Mouse (Mus musculus): ENCODE results near the gene Cyth1. TPM values are rescaled to one million over a fixed set of nuclear protein-coding genes. Genes with fewer than 3 reads are reported as not detected.
A peak's percentile ranks its signal among the peaks of the same experiment; 100 is the strongest.

The Cyth1 gene
- 8.3 and 9.3 TPM in 2 replicates for polyA plus RNA-seq (2014; fragmentation: Nextera tagmentation; extraction: Ambion mirVana)

DNA sequence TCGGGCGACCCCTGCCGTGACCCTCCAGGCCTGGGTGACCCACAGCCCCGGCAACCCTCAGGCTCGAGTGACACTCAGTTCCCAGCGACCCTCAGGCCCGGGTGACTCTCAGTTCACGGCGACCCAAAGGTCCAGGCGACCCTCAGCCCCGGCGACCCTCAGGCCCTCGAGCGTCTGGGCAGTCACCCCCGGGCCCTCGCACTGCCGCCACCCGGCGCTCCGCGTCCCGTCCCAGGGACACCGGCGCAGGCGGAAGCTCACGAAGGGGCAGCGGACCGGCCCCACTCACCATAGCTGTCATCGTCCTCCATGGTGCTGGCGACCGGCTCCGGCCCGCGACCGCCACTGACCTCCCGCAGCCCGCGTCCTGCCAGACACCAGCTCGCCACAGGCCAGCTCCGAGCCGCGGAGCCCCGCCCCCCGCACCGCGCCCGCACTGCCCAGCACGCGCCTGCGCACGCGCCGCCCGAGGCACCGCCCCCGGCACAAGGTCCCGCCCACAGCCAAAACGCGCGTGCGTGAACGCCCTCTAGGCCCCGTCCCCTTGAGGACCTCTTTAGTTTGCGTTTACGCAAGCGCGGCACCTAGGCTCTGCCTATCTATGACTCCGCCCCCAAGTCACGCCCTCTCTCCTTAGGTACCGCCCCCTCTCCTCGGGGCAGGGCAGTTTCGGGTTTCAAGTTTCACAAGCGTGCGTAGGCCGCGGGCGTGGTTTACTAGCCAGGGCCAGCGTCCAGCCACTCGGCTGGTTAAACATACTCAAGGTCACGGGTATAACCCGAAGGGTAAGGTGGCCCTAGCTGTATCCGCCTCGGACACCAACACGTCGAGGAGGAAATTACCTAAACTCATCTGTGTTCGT, at the start of gene Cyth1:
TSS of gene Cyth1 (minus strand) at position 443 of the 862 bp plus-strand sequence.
- DNase-seq (ENCODE audit: low spot score), result peak; percentile 99
- peak within 1 kb of the TSS; percentile 93 for H3K4me2 ChIP-seq (ENCODE audit: low read length)
- WGBS, result under 1% methylated on average over 85 of the region's 86 CpGs
- H3K36me3 ChIP-seq (ENCODE audit: control insufficient read depth, insufficient read depth, low read length), result no peaks in the 10 kb centered on the region
- peak; percentile 92 for ATAC-seq (replicated peaks; ENCODE audit: low FRiP score, low TSS enrichment, low read depth)
- peaks cover 22% of the 10 kb centered on the region for H3K4me1 ChIP-seq (replicated peaks; ENCODE audit: control insufficient read depth, insufficient read depth, low read length)
- peak within 1 kb of the TSS; percentile 79 for H3K27ac ChIP-seq (ENCODE audit: low read depth)
- no peaks in the 10 kb centered on the region for H3K9me3 ChIP-seq (ENCODE audit: control insufficient read depth, low read length)
- H3K9ac ChIP-seq (ENCODE audit: low read length), result peak within 1 kb of the TSS; percentile 79
- no peaks in the 10 kb centered on the region for H3K27me3 ChIP-seq (replicated peaks; ENCODE audit: control insufficient read depth, insufficient read depth, low read length)
- H3K4me3 ChIP-seq (ENCODE audit: low read depth, low read length), result peak within 1 kb of the TSS; percentile 80

DNA sequence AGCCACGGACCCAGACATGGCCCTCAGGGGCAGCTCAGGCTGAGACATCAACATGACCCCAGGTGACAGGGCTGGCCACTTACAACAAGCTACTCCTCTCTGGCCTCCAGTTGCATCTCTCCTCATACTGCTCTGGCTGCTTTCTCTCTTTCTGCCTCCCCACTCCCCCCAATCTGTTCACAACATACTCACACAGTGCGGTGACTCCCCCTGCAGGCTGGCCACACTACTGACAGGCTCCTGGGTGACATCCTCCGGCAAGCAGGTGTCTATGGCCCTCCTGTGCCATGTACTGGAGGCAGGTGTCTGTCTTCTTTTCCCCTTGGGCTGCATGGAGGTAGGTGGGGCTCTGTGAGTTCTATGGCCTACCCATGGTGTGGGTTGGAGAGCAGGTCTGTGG, 49.6 kb upstream of the Cyth1 start:
- no peak for DNase-seq (ENCODE audit: low spot score)
- 83% methylated on average over 3 of the region's 3 CpGs for WGBS

DNA sequence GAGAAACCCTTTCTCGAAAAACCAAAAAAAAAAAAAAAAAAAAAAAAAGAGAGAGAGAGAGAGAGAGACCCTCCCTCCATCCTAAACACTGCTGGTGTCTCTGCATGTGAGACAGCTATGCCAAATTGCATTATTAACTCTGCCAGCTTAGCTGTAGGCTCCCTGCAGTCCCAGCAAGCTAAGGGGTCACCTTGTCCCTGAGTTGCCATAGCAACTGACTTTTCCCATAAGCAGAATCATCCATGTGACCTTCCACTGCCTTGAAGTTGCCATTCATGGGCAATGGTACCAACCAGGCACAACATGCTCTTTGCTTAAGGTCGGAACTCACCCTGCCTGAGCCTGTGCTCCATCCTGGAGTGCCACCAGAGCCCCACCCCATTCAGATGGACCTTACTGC, 46.6 kb upstream of the Cyth1 start:
- no peaks in the 10 kb centered on the region for H3K9me3 ChIP-seq (ENCODE audit: control insufficient read depth, low read length)
- peaks cover 4% of the 10 kb centered on the region for H3K4me1 ChIP-seq (replicated peaks; ENCODE audit: control insufficient read depth, insufficient read depth, low read length)
- H3K27ac ChIP-seq (ENCODE audit: low read depth), result no peak overlapping the region
- no peak overlapping the region for H3K9ac ChIP-seq (ENCODE audit: low read length)
- DNase-seq (ENCODE audit: low spot score) (no peak), ATAC-seq (replicated peaks; ENCODE audit: low FRiP score, low TSS enrichment, low read depth) (no peak)
- 67% methylated on average over 2 of the region's 2 CpGs for WGBS
- H3K36me3 ChIP-seq (ENCODE audit: control insufficient read depth, insufficient read depth, low read length), result no peaks in the 10 kb centered on the region
- H3K4me3 ChIP-seq (ENCODE audit: low read depth, low read length), result no peak overlapping the region
- no peak overlapping the region for H3K4me2 ChIP-seq (ENCODE audit: low read length)
- H3K27me3 ChIP-seq (replicated peaks; ENCODE audit: control insufficient read depth, insufficient read depth, low read length), result no peaks in the 10 kb centered on the region

More for the DNA sequence above, 49.6 kb upstream of the Cyth1 start:
- no peak for ATAC-seq (replicated peaks; ENCODE audit: low FRiP score, low TSS enrichment, low read depth)
- H3K4me2 ChIP-seq (ENCODE audit: low read length), result no peak overlapping the region
- H3K36me3 ChIP-seq (ENCODE audit: control insufficient read depth, insufficient read depth, low read length), result peaks cover 7% of the 10 kb centered on the region; the same call in 1 of the 2 replicates
- no peaks in the 10 kb centered on the region for H3K9me3 ChIP-seq (ENCODE audit: control insufficient read depth, low read length)
- no peak overlapping the region for H3K9ac ChIP-seq (ENCODE audit: low read length)
- H3K4me1 ChIP-seq (replicated peaks; ENCODE audit: control insufficient read depth, insufficient read depth, low read length), result no peaks in the 10 kb centered on the region
- H3K4me3 ChIP-seq (ENCODE audit: low read depth, low read length), result no peak overlapping the region
- no peak overlapping the region for H3K27ac ChIP-seq (ENCODE audit: low read depth)
- H3K27me3 ChIP-seq (replicated peaks; ENCODE audit: control insufficient read depth, insufficient read depth, low read length), result no peaks in the 10 kb centered on the region

DNA sequence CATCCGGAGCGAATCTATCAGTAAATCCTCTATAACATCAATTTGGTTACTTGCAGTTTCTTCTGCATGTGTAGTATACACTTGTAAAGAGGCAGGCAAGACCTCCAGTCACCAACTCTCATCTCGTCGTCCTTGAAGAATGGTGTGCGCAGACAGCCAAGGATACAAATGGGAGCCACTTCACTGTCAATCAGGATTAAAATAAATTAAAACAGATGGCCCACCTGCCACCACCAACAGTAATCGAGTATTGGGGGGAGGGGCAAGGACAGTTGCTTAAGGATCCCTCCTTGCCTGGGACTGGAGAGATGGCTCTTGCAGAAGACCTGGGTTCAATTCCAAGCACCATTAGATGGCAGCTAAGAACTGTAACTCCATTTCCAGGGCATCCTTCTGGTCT, 44.3 kb upstream of the Cyth1 start:
- Histone ChIP-seq H3K9me3 (ENCODE audit: control insufficient read depth, low read length) (no peaks in the 10 kb centered on the region), H3K36me3 (ENCODE audit: control insufficient read depth, insufficient read depth, low read length) (no peaks in the 10 kb centered on the region), H3K4me3 (ENCODE audit: low read depth, low read length) (no peak overlapping the region), H3K9ac (ENCODE audit: low read length) (no peak overlapping the region), H3K27ac (ENCODE audit: low read depth) (no peak overlapping the region), H3K27me3 (replicated peaks; ENCODE audit: control insufficient read depth, insufficient read depth, low read length) (no peaks in the 10 kb centered on the region), H3K4me2 (ENCODE audit: low read length) (no peak overlapping the region), H3K4me1 (replicated peaks; ENCODE audit: control insufficient read depth, insufficient read depth, low read length) (peaks cover 18% of the 10 kb centered on the region)
- 71% methylated on average over 6 of the region's 6 CpGs for WGBS
- ATAC-seq (replicated peaks; ENCODE audit: low FRiP score, low TSS enrichment, low read depth) (no peak), DNase-seq (ENCODE audit: low spot score) (no peak)

DNA sequence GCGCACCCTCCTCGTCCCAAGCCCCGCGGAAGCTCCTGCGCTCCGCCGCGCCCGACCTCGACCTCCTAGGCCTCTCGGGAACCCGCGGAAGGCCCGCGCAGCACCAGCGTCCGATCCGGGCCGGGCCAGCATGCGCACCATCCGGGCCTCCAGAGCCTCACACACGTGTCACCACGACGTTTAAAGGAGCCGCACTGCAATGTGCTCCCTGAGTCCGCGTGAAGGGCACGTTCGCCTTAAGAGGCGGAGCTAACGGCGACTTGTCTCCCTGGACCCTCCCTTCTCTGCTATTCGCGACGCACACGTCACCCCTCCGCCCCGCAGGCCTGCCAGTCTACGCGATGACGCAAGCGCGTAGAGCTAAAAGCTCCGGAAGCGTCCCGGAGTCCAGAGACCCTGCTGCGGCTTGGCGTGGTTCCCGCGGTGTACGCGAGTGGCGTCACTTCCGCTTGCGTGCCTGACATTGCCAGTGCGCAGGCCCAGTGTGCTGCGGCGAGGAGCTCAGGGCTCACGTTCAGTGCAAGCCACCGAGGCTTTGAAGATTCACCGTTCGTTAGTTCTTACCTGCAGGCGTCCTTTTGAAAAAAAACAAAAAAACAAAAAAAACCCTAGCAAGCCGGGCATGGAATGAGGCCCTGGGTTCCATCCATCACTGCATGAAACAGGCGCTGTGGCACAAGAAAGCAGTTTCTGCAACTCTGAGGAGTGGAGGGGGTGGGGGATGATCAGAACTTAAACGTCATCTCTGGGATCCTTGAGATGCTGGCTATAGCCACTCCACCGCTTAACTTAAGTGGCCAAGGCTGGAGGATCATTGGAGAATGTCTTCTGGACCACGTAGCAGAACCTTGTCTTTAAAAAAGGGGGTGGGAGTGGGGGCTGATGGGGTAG, 41.9 kb upstream of the Cyth1 start, which contains the start of gene Usp36:
TSS of gene Usp36 (minus strand) at position 246 of the 891 bp plus-strand sequence.
- no peaks in the 10 kb centered on the region for H3K9me3 ChIP-seq (ENCODE audit: control insufficient read depth, low read length)
- ATAC-seq (replicated peaks; ENCODE audit: low FRiP score, low TSS enrichment, low read depth) (peak; percentile 98), DNase-seq (ENCODE audit: low spot score) (peak; percentile 97)
- peaks cover 18% of the 10 kb centered on the region for H3K4me1 ChIP-seq (replicated peaks; ENCODE audit: control insufficient read depth, insufficient read depth, low read length)
- peak within 1 kb of the TSS; percentile 81 for H3K27ac ChIP-seq (ENCODE audit: low read depth)
- WGBS, result 1% methylated on average over 68 of the region's 68 CpGs
- H3K4me3 ChIP-seq (ENCODE audit: low read depth, low read length), result peak within 1 kb of the TSS; percentile 92
- H3K36me3 ChIP-seq (ENCODE audit: control insufficient read depth, insufficient read depth, low read length), result peaks cover 24% of the 10 kb centered on the region
- no peaks in the 10 kb centered on the region for H3K27me3 ChIP-seq (replicated peaks; ENCODE audit: control insufficient read depth, insufficient read depth, low read length)
- H3K4me2 ChIP-seq (ENCODE audit: low read length), result peak within 1 kb of the TSS; percentile 83
- H3K9ac ChIP-seq (ENCODE audit: low read length), result peak within 1 kb of the TSS; percentile 89

DNA sequence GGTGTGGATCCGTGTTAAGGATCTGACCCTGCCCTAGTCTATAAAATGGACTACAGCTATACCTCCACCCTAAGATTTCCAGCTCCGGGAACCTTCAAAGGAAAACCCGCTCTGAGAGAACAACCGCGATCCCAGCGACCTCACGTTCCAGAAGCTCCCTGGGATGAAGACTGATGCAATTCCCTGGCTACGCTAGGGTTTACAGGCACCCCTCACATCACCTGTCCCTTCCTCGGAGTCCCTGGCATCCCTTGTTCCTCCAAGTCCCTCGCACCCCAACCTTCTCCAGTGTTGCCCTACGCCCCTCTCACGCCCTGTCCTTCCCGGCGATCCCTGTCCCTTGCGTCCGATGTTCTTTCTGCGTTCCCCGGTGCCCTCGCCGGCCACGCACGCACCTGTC, 41.2 kb upstream of the Cyth1 start:
- Histone ChIP-seq H3K4me2 (ENCODE audit: low read length) (peak overlapping the region; percentile 74), H3K9me3 (ENCODE audit: control insufficient read depth, low read length) (no peaks in the 10 kb centered on the region), H3K4me3 (ENCODE audit: low read depth, low read length) (peak overlapping the region; percentile 92), H3K27ac (ENCODE audit: low read depth) (peak overlapping the region; percentile 81), H3K36me3 (ENCODE audit: control insufficient read depth, insufficient read depth, low read length) (peaks cover 31% of the 10 kb centered on the region), H3K9ac (ENCODE audit: low read length) (peak overlapping the region; percentile 89), H3K27me3 (replicated peaks; ENCODE audit: control insufficient read depth, insufficient read depth, low read length) (no peaks in the 10 kb centered on the region), H3K4me1 (replicated peaks; ENCODE audit: control insufficient read depth, insufficient read depth, low read length) (peaks cover 18% of the 10 kb centered on the region)
- WGBS, result under 1% methylated on average over 22 of the region's 22 CpGs
- no peak for DNase-seq (ENCODE audit: low spot score)
- ATAC-seq (replicated peaks; ENCODE audit: low FRiP score, low TSS enrichment, low read depth), result peak; percentile 38

DNA sequence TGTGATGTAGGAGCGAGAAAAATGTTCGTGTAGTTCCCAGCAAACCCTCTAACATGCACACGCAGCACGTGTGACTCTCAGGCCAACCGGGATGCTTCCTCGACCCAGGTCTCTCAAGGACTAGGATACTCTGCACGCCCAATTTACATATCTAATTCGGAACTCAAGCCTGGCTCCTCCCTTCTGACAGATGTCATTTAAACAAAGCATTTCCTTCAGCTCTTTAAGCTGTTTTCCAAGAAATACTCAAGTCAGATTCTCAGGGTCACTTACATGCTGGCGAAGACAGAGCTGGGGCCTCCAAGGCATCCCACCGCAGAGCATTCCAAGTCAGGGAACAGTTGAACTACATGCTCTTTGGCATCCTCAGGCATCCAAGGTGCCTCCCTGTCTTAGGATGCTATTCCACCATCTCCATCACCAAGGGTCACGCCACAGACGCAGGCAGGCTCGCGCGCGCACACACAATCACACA, 40.7 kb upstream of the Cyth1 start:
- peak; percentile 66 for DNase-seq (ENCODE audit: low spot score)
- H3K4me1 ChIP-seq (replicated peaks; ENCODE audit: control insufficient read depth, insufficient read depth, low read length), result peaks cover 18% of the 10 kb centered on the region
- H3K4me2 ChIP-seq (ENCODE audit: low read length), result peak overlapping the region; percentile 74
- no peak for ATAC-seq (replicated peaks; ENCODE audit: low FRiP score, low TSS enrichment, low read depth)
- H3K4me3 ChIP-seq (ENCODE audit: low read depth, low read length), result peak overlapping the region; percentile 92
- peak overlapping the region; percentile 81; the same call in 1 of the 2 replicates for H3K27ac ChIP-seq (ENCODE audit: low read depth)
- H3K36me3 ChIP-seq (ENCODE audit: control insufficient read depth, insufficient read depth, low read length), result peaks cover 36% of the 10 kb centered on the region
- H3K27me3 ChIP-seq (replicated peaks; ENCODE audit: control insufficient read depth, insufficient read depth, low read length), result no peaks in the 10 kb centered on the region
- no peaks in the 10 kb centered on the region for H3K9me3 ChIP-seq (ENCODE audit: control insufficient read depth, low read length)
- peak overlapping the region; percentile 89 for H3K9ac ChIP-seq (ENCODE audit: low read length)
- 2% methylated on average over 16 of the region's 16 CpGs for WGBS

DNA sequence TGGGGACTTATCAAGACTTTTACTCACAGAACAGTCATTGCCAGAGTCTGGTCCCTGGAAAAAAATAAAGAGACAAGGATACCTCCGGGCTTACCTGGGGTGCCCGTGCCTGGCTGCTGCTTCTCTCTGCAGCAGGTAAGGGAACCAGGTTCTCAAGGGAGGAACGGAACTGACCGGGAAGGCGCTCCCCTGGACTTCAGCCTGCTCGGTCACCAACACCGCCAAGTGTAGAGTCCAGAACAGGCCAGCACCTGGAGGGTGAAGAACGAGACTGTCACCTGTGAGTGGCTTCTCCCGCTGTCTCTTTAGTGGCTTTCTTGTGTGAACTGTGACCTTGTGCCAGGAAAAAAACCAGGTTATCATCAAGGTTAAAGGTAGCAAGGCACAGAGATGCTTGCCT, 39.2 kb upstream of the Cyth1 start:
- Histone ChIP-seq H3K4me1 (replicated peaks; ENCODE audit: control insufficient read depth, insufficient read depth, low read length) (peaks cover 18% of the 10 kb centered on the region), H3K4me2 (ENCODE audit: low read length) (no peak overlapping the region), H3K9ac (ENCODE audit: low read length) (no peak overlapping the region), H3K4me3 (ENCODE audit: low read depth, low read length) (no peak overlapping the region), H3K27me3 (replicated peaks; ENCODE audit: control insufficient read depth, insufficient read depth, low read length) (no peaks in the 10 kb centered on the region), H3K9me3 (ENCODE audit: control insufficient read depth, low read length) (no peaks in the 10 kb centered on the region), H3K27ac (ENCODE audit: low read depth) (no peak overlapping the region), H3K36me3 (ENCODE audit: control insufficient read depth, insufficient read depth, low read length) (peaks cover 51% of the 10 kb centered on the region)
- no peak for DNase-seq (ENCODE audit: low spot score)
- no peak for ATAC-seq (replicated peaks; ENCODE audit: low FRiP score, low TSS enrichment, low read depth)
- 92% methylated on average over 9 of the region's 9 CpGs for WGBS

Measured in intestine, embryonic 14.5 days (tissue).